In genomic region chr7:96788135-96788534, GRCm38 (mm10) we compare ENCODE assay signal across 23 mouse cellular contexts.
A peak's percentile ranks its signal among the peaks of the same experiment; 100 is the strongest.
DNase-seq lines count a peak whose midpoint lies in the region; ATAC-seq and TF ChIP-seq lines count a peak whose summit lies in the region.
"Had no signal": no experiment of that assay in that cellular context is flagged by ENCODE, and none has a peak within 500 bp of the region (broad histone marks: within the 10 kb centered on the region; RNA-seq: fewer than 3 reads in every experiment).

No protein-coding gene starts in this region.

- H3K4me3 ChIP-seq in kidney, postnatal 0 days (replicated peaks; ENCODE audit: low read depth, low read length): no peak overlapping the region
- no peak overlapping the region for H3K4me3 ChIP-seq in embryonic facial prominence, embryonic 10.5 days
- H3K4me3 ChIP-seq in embryonic facial prominence, embryonic 14.5 days (ENCODE audit: low read depth, low read length): no peak overlapping the region
- no peak overlapping the region for H3K4me3 ChIP-seq in forebrain, embryonic 16.5 days (replicated peaks; ENCODE audit: low read length)
- H3K4me3 ChIP-seq: heart, adult 2 months; heart, embryonic 12.5 days; hindbrain, embryonic 15.5 days; liver, embryonic 15.5 days; stomach, embryonic 15.5 days had no signal

- H3K27ac ChIP-seq in kidney, postnatal 0 days: no peak overlapping the region
- H3K27ac ChIP-seq in embryonic facial prominence, embryonic 10.5 days (replicated peaks): peak overlapping the region; percentile 30; the same call in 1 of the 2 replicates
- H3K27ac ChIP-seq in embryonic facial prominence, embryonic 14.5 days (replicated peaks; ENCODE audit: low read depth, low read length): no peak overlapping the region
- H3K27ac ChIP-seq in forebrain, embryonic 16.5 days (ENCODE audit: low read length): peak overlapping the region; percentile 80
- H3K27ac ChIP-seq: heart, adult 2 months; hindbrain, embryonic 15.5 days; liver, embryonic 15.5 days; stomach, embryonic 15.5 days had no signal

- H3K4me1 ChIP-seq in kidney, postnatal 0 days (replicated peaks; ENCODE audit: insufficient read depth, low read length): no peaks in the 10 kb centered on the region
- H3K4me1 ChIP-seq in embryonic facial prominence, embryonic 10.5 days: peaks cover 34% of the 10 kb centered on the region
- H3K4me1 ChIP-seq in embryonic facial prominence, embryonic 14.5 days (ENCODE audit: control insufficient read depth, insufficient read depth, low read length): no peaks in the 10 kb centered on the region
- H3K4me1 ChIP-seq in forebrain, embryonic 16.5 days (replicated peaks; ENCODE audit: control insufficient read depth, insufficient read depth, low read length): peaks cover 15% of the 10 kb centered on the region
- H3K4me1 ChIP-seq: heart, embryonic 12.5 days; stomach, embryonic 15.5 days had no signal

- ATAC-seq in kidney, postnatal 0 days (replicated peaks; ENCODE audit: low FRiP score, low read depth): no peak; the same call in 1 of the 2 replicates
- peak; percentile 44; the same call in 1 of the 2 replicates for ATAC-seq in embryonic facial prominence, embryonic 14.5 days (ENCODE audit: low read depth)
- no peak for ATAC-seq in forebrain, embryonic 16.5 days
- ATAC-seq: activated CD4-positive, CD25-positive, alpha-beta regulatory T cell, adult 4 months; midbrain, embryonic 16.5 days had no signal

- no peak overlapping the region for H3K9ac ChIP-seq in kidney, postnatal 0 days (ENCODE audit: low read depth, low read length)
- no peak overlapping the region for H3K9ac ChIP-seq in embryonic facial prominence, embryonic 14.5 days (ENCODE audit: low read depth, low read length)
- no peak overlapping the region for H3K9ac ChIP-seq in forebrain, embryonic 16.5 days (replicated peaks; ENCODE audit: low read depth, low read length)
- H3K9ac ChIP-seq: heart, embryonic 12.5 days; hindbrain, embryonic 15.5 days; liver, embryonic 15.5 days; lung, embryonic 14.5 days; stomach, embryonic 15.5 days had no signal

- H3K4me2 ChIP-seq in kidney, postnatal 0 days (ENCODE audit: low read length): no peak overlapping the region
- no peak overlapping the region for H3K4me2 ChIP-seq in embryonic facial prominence, embryonic 14.5 days (ENCODE audit: low read depth, low read length)
- H3K4me2 ChIP-seq in forebrain, embryonic 16.5 days (ENCODE audit: low read length): no peak overlapping the region
- H3K4me2 ChIP-seq: heart, embryonic 12.5 days; hindbrain, embryonic 15.5 days; liver, embryonic 15.5 days; lung, embryonic 14.5 days; stomach, embryonic 15.5 days had no signal

- no peaks in the 10 kb centered on the region for H3K27me3 ChIP-seq in kidney, postnatal 0 days (ENCODE audit: insufficient read depth, low read length)
- peaks cover 4% of the 10 kb centered on the region; the same call in 1 of the 2 replicates for H3K27me3 ChIP-seq in embryonic facial prominence, embryonic 10.5 days (replicated peaks; ENCODE audit: low read depth, poor library complexity, severe bottlenecking)
- H3K27me3 ChIP-seq in embryonic facial prominence, embryonic 14.5 days (replicated peaks; ENCODE audit: control insufficient read depth, insufficient read depth, low read length): no peaks in the 10 kb centered on the region
- no peaks in the 10 kb centered on the region for H3K27me3 ChIP-seq in forebrain, embryonic 16.5 days (replicated peaks; ENCODE audit: control insufficient read depth, insufficient read depth, low read length)
- H3K27me3 ChIP-seq: CH12.LX; stomach, embryonic 15.5 days had no signal

- 45% methylated on average over 4 of the region's 4 CpGs for WGBS in kidney, postnatal 0 days
- 74% methylated on average over 4 of the region's 4 CpGs for WGBS in embryonic facial prominence, embryonic 10.5 days
- WGBS in embryonic facial prominence, embryonic 14.5 days: 72% methylated on average over 4 of the region's 4 CpGs
- WGBS in forebrain, embryonic 16.5 days: 51% methylated on average over 4 of the region's 4 CpGs

- H3K36me3 ChIP-seq in kidney, postnatal 0 days (ENCODE audit: insufficient read depth, low read length): no peaks in the 10 kb centered on the region
- H3K36me3 ChIP-seq in embryonic facial prominence, embryonic 10.5 days (replicated peaks): peaks cover 35% of the 10 kb centered on the region
- H3K36me3 ChIP-seq in embryonic facial prominence, embryonic 14.5 days (ENCODE audit: control insufficient read depth, insufficient read depth, low read length): no peaks in the 10 kb centered on the region
- H3K36me3 ChIP-seq in forebrain, embryonic 16.5 days (ENCODE audit: control insufficient read depth, insufficient read depth): no peaks in the 10 kb centered on the region
- H3K36me3 ChIP-seq: heart, embryonic 12.5 days; hindbrain, embryonic 15.5 days; liver, embryonic 15.5 days; stomach, embryonic 15.5 days had no signal

- DNase-seq in kidney, postnatal 0 days (ENCODE audit: low spot score): peak; percentile 37
- DNase-seq in kidney, postnatal 14 days: no peak
- no peak for DNase-seq in embryonic facial prominence, embryonic 10.5 days (ENCODE audit: low spot score)
- no peak for DNase-seq in embryonic facial prominence, embryonic 14.5 days (ENCODE audit: low spot score)
- no peak for DNase-seq in urinary bladder, postnatal 10 days (ENCODE audit: low spot score)
- DNase-seq in heart, postnatal 4 days: no peak
- DNase-seq: adrenal gland, adult 8-10 months; cerebellum, adult 2 months; cerebellum, postnatal 25 days; heart, adult 2 months; kidney, adult 18-20 months; liver; lung, embryonic 14.5 days; lung, postnatal 14 days; right cerebral cortex, postnatal 25 days had no signal

- H3K9me3 ChIP-seq in kidney, postnatal 0 days (replicated peaks; ENCODE audit: low read length): no peaks in the 10 kb centered on the region
- no peaks in the 10 kb centered on the region for H3K9me3 ChIP-seq in embryonic facial prominence, embryonic 10.5 days
- no peaks in the 10 kb centered on the region for H3K9me3 ChIP-seq in embryonic facial prominence, embryonic 14.5 days (ENCODE audit: control insufficient read depth, low read length)
- no peaks in the 10 kb centered on the region for H3K9me3 ChIP-seq in forebrain, embryonic 16.5 days (ENCODE audit: control insufficient read depth, low read length)
- H3K9me3 ChIP-seq: heart, embryonic 12.5 days; hindbrain, embryonic 15.5 days; liver, embryonic 15.5 days; stomach, embryonic 15.5 days had no signal

- TF ChIP-seq CTCF in kidney, postnatal 0 days (IDR thresholded peaks at IDR 0.05; ENCODE audit: low read depth): no peak

Comparison
In these comparisons a context has a peak if more than half of its experiments do, and no peak if none do; other contexts are left out.
1. H3K27ac ChIP-seq: peak in embryonic facial prominence, embryonic 10.5 days (single experiment) and forebrain, embryonic 16.5 days (single experiment); none in kidney, postnatal 0 days (single experiment) and embryonic facial prominence, embryonic 14.5 days (single experiment).